Mouse (Mus musculus): Measurements from ENCODE around the gene Auts2.

Auts2 gene

GRCm38 (mm10) chr5:132307000-132307399 lies 236.1 kb downstream of the Auts2 start:
- DNase-seq: no peak

- DNase-seq: no peak
Measured at GRCm38 (mm10) chr5:132305354-132305934, 237.7 kb downstream of the Auts2 start.

- no peak for DNase-seq
Measured at GRCm38 (mm10) chr5:132302778-132303177, 240.4 kb downstream of the Auts2 start.

DNA sequence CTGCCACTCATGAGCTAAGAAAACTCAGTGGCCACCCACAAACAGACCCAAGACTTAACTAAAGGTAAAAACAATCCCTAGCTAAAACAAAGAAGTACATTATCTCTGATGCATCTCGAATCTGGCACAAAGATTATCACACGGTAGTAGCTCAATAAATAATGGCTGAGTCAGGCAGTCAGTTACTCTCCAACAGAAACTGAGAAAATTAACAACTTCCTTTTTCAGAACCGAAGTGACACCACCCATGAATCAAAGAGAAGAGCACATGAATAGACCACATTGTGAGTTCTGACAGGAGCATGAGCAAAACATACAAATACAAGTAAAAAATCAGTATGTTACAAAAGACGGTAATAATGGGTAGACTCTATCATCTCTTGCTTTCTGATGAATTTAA lies 242.3 kb downstream of the Auts2 start:
- DNase-seq: no peak

DNA sequence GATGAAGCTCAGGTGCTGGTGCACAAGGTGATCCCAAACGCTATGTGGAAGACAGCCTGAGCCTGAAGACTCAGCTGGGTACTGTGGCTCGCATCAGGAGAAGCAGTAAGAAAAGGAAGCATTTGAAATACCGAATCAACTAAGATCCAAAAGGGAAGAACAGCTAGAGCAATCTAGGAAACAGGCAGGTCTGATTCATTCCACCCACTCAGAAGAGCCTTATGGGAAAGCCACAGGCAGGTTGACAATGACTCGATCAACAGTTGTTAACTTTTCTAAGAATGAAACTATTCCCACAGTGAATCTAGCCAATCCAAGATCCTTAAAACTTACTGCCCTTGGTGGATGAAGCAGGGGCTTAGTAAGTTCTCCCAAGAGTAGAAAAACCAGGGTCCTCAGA lies 243.4 kb downstream of the Auts2 start:
- DNase-seq: no peak

DNA sequence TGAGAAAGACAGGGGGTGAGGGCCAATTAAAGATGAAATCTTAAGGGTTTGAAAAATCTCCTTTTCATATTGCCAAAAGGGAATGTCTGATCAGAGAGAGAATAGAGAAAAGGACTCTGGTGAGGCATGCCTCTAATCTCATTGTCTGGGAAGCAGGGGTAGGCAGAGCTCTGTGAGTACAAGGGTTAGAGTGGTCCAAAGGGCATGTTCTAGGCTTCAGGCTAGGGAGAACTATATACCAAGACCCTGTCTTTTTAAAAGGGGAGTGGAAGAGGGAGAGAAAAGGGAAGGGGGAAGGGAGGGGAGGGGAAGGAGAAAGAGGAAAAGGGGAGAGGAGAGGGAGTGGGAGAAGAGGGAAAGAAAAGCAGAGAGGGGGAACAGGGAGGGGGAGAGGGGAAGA lies 244.1 kb downstream of the Auts2 start:
- no peak for DNase-seq

- DNase-seq: no peak
Measured at GRCm38 (mm10) chr5:132297309-132297708, 245.8 kb downstream of the Auts2 start.

DNA sequence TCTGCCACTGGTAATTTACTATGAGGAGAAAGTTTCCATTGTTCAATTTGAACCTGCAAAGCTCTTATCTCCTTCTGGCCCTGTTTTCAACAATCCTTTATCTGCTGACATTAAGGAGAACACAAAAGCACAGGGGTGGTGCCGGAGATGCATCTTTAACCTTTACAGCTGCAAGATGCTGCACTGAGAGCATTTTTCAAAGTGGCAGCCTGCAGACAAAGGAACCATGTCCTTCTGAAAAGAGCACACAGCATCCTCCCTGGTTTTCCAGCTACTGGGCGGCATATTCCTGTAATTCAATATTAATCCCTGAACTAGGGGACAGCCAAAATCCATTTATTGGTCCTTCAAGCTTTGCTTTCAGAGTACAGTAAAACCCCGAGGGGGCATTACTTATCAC lies 248.7 kb downstream of the Auts2 start:
- DNase-seq: no peak

GRCm38 (mm10) chr5:132292932-132293331 lies 250.2 kb downstream of the Auts2 start:
- DNase-seq: no peak

DNA sequence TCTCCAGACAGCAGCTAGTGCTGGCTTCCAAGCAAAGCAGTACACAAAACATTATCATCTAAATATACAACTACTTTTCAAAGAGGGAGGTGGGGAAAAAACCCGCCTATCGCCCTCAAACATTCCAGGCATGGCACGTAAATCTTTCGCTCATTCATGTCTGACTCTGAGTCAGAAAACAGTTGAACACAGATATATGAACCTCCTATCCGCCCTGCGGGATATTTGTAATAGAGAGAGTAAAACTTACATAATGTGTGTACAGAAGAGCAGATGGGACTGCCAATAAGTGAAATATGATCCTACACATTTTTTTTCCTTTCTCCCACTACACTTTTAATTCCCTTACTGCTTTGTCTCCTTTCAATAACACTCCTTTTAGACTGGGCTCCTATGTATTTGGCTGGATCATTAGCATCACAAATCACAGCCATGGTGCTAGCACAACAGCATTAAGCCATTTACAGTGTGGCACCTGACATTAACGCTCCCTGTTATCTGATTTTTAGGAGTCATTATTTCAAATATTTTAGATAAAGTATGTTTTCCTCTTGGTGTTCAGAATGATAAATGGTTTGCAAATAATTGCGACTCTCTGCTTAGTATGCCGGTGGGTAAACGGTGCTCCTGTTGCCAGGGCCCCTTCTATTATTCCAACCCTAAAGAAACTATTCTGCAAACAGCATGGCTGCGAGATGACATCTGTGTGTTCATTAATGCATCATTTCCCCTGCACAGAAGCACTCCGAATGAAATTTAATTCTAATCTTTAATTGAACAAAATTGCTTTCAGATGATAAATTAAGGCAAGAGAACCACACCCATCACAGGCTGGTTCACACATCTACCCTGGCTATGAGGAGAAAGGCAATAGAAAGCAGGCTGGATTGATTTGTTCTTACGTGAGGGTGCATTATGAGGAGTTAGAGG lies 252.3 kb downstream of the Auts2 start:
- DNase-seq: no peak

DNA sequence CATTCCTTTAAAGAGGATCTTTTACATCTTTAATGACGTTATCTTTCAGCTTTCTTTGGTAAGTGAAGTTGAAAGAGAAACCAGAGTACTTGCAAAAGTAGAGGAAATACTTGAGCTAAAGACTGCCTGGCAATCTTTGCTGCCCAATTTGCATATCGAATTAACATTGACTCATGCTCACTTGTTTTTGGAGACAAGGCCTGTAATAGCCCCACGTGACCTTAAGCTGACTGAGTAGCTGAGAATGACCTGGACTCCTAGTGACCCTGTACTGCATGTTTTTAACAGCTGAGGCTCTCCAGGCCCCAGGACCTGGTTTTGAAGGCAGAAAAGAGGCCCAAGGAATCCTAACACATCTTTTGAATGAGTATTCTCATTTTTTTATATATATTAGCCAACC lies 259.4 kb downstream of the Auts2 start:
- no peak for DNase-seq

DNA sequence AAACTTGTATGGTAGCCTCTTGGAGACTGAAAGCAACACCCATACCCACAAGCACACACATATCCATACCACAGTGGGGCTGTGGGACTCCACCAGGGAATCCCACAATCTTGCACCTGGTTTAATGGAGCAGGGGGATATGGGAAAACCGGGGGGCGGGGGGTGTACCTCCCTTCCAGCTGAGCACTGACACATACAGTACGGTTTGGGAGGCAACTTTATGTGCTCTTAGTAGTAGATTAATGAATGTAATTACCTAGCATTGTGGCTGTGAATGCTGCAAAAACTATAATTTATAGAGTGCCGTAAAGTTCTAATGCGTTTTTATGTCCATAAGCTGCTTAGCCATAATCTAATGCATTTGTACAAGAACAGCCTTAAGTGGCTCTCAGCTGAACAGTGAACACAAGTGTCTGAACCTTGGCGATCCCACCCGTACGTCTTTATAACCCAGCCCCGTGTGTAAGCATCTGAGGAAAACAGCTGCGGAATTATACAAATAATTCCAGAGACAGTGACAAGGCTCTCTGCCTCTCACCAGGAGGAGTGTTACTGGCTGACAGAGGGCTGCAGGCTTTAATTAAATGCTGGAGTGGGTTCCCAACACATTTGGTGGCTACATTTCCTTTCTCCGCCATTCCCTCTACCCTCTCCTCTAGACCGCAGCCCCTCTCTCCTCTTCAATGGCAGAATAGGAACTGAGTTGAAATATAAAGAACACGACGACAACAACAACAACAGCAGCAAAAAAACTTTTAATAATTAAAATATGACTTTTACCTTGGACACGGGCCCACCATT lies 268.8 kb downstream of the Auts2 start:
- no peak for DNase-seq

DNA sequence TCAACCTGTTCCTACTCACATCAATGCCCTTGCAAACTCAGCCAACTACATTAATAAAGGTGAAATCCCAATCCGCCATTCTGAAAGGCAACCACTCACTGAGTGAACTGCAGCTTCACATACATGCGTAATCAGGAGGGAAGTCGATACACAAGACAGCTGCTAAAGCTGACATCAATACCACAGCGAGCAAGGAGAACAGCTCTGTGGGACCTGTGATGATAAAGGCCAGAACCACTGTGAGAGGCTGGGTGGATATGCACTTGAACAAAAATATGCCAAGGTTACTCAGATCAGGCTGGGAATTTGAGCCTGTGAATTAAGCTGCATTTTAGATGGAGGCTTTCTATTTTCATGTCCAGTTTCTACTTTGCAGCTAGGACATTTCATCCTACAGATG lies 271.0 kb downstream of the Auts2 start:
- no peak for DNase-seq

DNA sequence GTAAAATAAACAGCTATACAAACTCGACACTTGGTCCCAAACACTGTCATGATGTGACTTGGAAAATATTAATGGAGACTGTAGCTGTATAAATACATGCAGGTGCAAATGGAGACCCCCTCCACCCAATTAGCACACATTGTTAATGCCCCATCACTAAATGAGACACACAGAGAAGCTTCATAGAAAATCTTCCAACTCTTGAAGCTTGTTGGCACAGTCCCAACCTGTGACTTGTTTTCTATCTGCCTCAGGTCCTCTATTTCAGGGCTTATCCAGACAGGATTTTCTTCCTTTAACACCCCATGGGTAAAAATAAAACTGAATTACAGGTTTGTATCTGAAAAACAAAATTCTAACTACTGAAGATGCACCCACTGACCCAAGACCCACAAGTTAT lies 272.2 kb downstream of the Auts2 start:
- peak; percentile 64 for DNase-seq

DNA sequence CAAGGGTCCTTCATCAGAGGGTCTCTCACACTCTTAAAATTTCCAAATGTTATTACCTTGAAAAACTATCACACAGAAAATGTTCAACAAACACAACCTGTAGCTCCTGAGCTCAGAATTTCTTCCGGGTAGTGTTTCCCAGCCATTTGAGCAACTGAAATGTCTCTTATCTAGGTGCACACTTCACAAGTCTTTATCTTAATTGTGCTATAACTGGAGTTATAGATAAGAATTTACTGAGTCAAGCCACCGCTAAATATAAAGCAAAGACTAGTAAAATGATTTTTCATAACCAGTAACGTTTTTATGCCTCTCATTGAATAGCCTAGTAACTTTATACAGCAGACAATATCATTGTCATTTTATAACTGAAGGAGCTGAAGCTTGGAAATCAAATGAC lies 273.1 kb downstream of the Auts2 start:
- no peak for DNase-seq

- no peak for DNase-seq
Measured at GRCm38 (mm10) chr5:132268351-132268967, 274.7 kb downstream of the Auts2 start.

GRCm38 (mm10) chr5:132265015-132265414 lies 278.1 kb downstream of the Auts2 start:
- no peak for DNase-seq

- DNase-seq: no peak
Measured at GRCm38 (mm10) chr5:132261750-132262149, 281.4 kb downstream of the Auts2 start.

DNA sequence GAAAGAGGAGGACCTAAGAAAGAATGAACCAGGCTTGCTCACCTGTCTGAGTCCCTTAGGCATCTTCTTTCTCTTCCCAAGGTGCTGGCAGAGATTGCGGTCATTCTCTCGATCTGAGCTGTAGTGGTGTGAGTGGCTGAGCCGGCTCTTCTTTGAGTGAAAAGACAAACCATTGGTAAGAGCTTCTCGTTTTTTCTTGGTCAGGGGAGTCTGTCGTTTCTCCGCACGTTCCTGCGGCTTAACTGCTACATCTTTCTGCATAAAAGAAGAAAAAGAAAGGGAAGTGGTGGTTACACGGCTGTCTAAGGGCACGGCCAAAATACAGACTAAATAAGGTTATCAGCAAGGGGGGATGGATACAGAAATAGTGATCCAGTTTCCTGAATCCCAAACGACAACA lies 284.3 kb downstream of the Auts2 start:
- no peak for DNase-seq

- no peak for DNase-seq
Measured at GRCm38 (mm10) chr5:132255579-132255978, 287.6 kb downstream of the Auts2 start.

DNA sequence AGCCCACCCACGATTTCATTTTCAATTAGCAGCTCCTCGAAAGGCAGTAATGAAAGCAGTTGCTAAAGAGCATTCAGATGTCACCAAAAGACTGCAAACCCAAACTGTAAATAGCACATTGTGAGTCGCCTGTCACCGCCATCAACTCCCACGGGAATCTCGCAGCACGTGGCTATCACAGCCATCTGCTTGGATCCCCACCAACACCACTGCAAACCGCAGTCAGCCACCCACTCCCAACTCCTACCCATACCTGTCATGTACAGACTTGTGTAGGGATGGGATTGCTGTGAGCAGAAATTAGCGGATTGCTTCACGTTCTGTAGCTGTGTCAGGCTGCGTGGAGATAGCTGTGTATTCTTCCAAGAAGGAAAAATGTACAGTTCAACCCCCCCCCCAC lies 293.6 kb downstream of the Auts2 start:
- no peak for DNase-seq

GRCm38 (mm10) chr5:132248069-132248468 lies 295.1 kb downstream of the Auts2 start:
- no peak for DNase-seq

GRCm38 (mm10) chr5:132235460-132235859 lies 307.7 kb downstream of the Auts2 start:
- DNase-seq: no peak

Data from retina, postnatal 1 day (tissue).